ENCODE assay signal across 9 mouse cellular contexts in genomic region chr5:24261098-24261497, GRCm38 (mm10).
DNase-seq lines count a peak whose midpoint lies in the region; ATAC-seq lines count a peak whose summit lies in the region.
"Had no signal": no experiment of that assay in that cellular context is flagged by ENCODE, and none has a peak within 500 bp of the region (broad histone marks: within the 10 kb centered on the region; RNA-seq: fewer than 3 reads in every experiment).

No protein-coding gene starts in this region.

- H3K4me3 ChIP-seq in embryonic facial prominence, embryonic 10.5 days = no peak overlapping the region
- no peak overlapping the region for H3K4me3 ChIP-seq in neural tube, embryonic 15.5 days (replicated peaks)
- H3K4me3 ChIP-seq: heart, embryonic 13.5 days had no signal

- H3K27ac ChIP-seq in embryonic facial prominence, embryonic 10.5 days (replicated peaks) = no peak overlapping the region
- H3K27ac ChIP-seq in neural tube, embryonic 15.5 days (replicated peaks) = no peak overlapping the region
- H3K27ac ChIP-seq: heart, embryonic 13.5 days had no signal

- WGBS in embryonic facial prominence, embryonic 10.5 days = 14% methylated on average over 7 of the region's 7 CpGs
- WGBS in neural tube, embryonic 15.5 days = 17% methylated on average over 7 of the region's 7 CpGs

- no peaks in the 10 kb centered on the region for H3K9me3 ChIP-seq in embryonic facial prominence, embryonic 10.5 days
- H3K9me3 ChIP-seq in neural tube, embryonic 15.5 days (replicated peaks) = no peaks in the 10 kb centered on the region
- H3K9me3 ChIP-seq: heart, embryonic 13.5 days had no signal

- DNase-seq in adrenal gland, postnatal 10 days = peak; percentile 81
- DNase-seq in embryonic facial prominence, embryonic 10.5 days (ENCODE audit: low spot score) = peak; percentile 76
- DNase-seq in kidney, postnatal 14 days = peak; percentile 75
- peak; percentile 53 to 60 for DNase-seq in lung, adult 18-20 months
- DNase-seq in testis, postnatal 10 days (ENCODE audit: low spot score) = peak; percentile 76

- ATAC-seq in CD4-positive, CD25-positive, alpha-beta regulatory T cell, adult 4 months = peak; percentile 90
- peak; percentile 98 for ATAC-seq in granulocyte monocyte progenitor cell, adult 5-6 weeks (replicated peaks; ENCODE audit: poor library complexity, severe bottlenecking)
- ATAC-seq in neural tube, embryonic 15.5 days (ENCODE audit: low FRiP score) = peak; percentile 66; the same call in 1 of the 2 replicates

- H3K4me1 ChIP-seq in embryonic facial prominence, embryonic 10.5 days = peaks cover 19% of the 10 kb centered on the region
- peaks cover 9% of the 10 kb centered on the region for H3K4me1 ChIP-seq in neural tube, embryonic 15.5 days

- H3K4me2 ChIP-seq in neural tube, embryonic 15.5 days = no peak overlapping the region
- H3K4me2 ChIP-seq: heart, embryonic 13.5 days had no signal

- 0 out of 2 replicates have a peak, but pooled peaks cover 4% of the 10 kb centered on the region for H3K27me3 ChIP-seq in embryonic facial prominence, embryonic 10.5 days (replicated peaks; ENCODE audit: low read depth, poor library complexity, severe bottlenecking)
- H3K27me3 ChIP-seq in neural tube, embryonic 15.5 days (replicated peaks) = no peaks in the 10 kb centered on the region
- H3K27me3 ChIP-seq: heart, embryonic 13.5 days had no signal

- H3K9ac ChIP-seq in neural tube, embryonic 15.5 days (replicated peaks) = no peak overlapping the region
- H3K9ac ChIP-seq: heart, embryonic 13.5 days had no signal

- no peaks in the 10 kb centered on the region for H3K36me3 ChIP-seq in embryonic facial prominence, embryonic 10.5 days (replicated peaks)
- no peaks in the 10 kb centered on the region for H3K36me3 ChIP-seq in neural tube, embryonic 15.5 days
- H3K36me3 ChIP-seq: heart, embryonic 13.5 days had no signal
